Mouse (Mus musculus): ENCODE measurements around the gene Cyfip2.
"Not testable (repeated sequence)": the region's sequence is repeated elsewhere in the genome, so short reads cannot be mapped to it uniquely, and the experiment has no call there.

Gene Cyfip2

DNA sequence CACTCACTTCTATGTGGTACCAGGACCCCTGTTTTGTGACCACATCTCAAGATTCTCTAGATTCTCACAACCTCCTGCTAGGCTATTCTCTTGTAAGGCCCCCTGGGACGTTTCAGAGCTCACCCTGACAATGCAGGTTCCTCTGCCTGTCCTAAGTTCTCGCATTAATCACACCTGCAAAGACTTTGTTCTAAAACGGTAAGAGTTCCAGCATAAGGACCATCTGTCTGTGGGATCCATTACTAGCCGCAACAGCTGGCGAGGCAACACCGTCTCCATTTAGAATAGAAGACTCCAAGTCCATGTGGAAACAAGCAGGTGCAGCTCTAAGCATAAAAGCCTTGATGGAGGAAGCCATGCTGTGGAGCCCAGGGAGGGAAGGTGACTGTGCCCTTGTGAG is 82.5 kb downstream of the Cyfip2 start:
- no peak for DNase-seq

DNA sequence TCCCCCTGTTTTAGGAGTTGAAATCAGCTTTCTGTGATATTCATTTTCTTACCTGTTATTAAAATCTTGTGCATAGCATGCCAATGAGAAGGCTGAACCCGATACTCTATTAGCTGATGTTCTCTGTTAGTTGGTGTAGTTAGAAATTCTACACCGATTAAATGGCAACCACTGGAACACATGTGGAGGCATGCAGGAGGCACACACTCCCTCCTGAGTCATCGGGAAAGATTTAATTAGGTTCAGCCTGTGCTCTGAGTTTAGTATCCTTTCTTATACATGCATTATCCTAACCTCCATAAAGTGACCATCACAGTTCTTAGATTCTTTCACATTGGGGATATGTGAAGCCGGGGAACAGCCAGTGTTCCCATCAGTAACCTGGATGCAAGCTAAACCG is 87.3 kb downstream of the Cyfip2 start:
- DNase-seq: no peak

DNA sequence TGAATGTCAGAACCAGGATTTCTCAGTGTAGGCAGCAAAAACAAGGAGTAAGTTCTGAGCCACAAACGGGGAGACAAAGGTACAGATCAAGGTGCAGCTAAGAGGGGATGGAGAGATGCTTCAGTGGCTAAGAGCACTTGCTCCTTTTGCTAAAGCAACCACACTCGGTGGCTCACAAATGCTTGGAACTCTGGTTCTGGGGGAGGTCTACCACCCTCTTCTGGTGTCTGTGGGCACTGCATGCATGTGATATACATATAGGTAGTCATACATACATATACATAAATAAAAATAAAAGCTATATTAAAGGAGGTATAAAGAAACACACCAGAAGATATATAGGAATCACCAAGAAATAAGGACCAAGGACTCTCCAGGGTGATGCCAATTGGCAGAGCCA is 89.1 kb downstream of the Cyfip2 start:
- no peak for DNase-seq

DNA sequence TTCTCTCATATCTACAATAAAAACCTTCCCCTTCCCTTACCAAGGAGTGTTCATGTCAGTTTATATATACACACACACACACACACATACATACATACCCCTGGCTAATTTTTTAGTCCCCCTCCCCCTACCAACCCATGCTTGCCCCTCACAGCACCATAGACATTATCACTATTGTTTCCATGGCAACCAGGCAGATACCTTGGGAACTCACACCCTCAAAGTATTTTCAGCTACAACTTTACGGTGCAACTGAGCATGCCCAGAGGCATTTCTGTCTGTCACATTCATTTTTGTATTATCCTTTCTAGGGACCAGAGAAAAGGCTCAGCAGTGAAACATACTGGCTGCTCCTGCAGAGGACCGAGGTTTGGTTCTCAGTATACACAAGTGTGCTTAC is 92.4 kb downstream of the Cyfip2 start:
- no peak for DNase-seq

DNA sequence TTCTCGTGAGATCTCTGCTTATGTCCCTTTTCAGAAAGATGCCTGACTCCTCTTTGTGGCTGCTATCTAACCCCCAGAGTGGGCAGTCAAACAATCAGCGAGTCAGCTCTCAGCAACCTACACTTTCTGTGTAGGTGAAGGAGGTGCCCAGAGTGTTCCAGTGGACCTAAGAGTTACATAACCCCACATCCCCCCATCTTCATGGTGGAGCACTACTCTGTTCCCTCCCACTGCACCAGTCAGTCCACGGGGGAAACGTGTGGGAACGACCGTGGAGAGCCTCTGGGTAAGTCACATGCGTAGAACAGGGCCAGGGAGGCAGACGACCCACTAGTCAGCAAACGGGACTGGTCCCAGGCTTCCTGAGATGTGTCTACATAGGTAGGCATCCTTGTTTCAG is 93.3 kb downstream of the Cyfip2 start:
- no peak for DNase-seq

DNA sequence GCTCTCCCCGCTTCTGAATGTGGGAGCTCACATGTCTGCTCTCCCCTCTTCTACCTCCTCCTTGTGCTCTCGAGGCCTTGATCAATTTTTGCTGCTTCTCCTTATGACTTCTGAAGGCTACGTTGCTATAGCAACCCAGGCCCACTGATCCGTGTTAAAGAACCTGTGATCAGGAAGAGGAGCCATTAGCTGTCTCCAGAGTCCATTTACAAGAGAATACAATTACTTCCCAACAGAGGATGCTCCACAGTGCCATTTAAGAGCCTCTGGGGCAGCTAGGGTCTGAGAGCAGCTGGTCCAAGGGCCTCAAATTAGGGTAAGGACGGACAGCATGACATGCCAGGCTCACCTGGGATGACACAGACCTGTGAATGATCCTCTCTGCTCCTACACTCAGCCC is 94.1 kb downstream of the Cyfip2 start:
- no peak for DNase-seq

DNA sequence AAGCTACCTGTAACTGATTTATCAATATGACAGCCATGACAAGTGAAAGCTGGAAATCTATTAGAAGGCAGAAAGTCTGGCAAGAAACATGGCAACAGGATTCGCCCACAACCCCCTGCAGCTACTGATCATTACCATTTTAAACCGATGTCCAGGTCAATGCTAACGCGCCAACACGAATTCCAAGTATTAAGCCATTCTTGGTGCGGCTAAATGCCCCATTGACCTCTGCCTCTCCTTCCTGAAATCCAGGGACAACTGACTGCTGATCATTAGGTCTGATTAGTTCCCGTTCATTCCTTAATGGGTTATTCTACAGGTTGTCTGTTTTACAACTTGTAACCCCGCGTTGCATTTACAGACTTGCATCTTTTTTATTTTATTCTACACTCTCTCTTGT is 95.0 kb downstream of the Cyfip2 start:
- DNase-seq: no peak

DNA sequence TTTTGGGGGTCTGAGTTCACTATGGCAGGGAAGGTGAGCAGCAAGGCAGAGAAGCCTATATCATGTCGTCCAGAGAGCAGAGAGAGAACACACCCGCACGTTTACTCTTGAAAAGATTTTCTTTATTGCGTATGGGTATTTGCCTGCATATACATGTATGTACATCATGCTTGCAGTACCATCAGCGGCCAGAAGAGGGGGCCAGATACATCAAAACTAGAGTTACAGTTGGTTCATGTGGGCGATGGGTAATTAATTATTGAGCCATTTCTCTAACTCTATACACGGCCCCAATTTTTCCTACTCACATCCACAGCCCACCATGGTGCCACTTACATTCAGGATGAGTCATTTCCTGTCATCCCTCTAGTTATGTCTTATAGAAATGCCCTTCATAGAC is 96.0 kb downstream of the Cyfip2 start:
- DNase-seq: peak; percentile 77

DNA sequence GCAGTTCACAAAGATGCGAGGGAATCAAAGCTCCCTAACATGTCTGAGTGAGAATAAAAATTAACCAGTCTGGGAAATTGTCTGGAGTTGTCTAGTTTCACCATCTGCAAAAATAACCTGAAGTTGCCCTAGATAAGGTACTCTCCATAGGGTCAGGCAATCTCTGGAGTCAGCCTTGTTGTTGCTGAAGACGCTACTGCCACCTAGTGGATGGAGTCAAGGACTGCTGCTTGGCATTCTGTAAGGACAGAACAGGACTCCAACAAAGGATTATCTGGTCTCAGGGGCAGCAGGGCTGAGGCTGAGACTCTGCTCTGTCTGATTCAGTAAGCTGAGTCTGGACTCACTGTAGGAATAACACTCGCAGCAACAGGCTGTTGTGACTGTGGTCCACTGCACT is 97.3 kb downstream of the Cyfip2 start:
- DNase-seq: peak; percentile 40

DNA sequence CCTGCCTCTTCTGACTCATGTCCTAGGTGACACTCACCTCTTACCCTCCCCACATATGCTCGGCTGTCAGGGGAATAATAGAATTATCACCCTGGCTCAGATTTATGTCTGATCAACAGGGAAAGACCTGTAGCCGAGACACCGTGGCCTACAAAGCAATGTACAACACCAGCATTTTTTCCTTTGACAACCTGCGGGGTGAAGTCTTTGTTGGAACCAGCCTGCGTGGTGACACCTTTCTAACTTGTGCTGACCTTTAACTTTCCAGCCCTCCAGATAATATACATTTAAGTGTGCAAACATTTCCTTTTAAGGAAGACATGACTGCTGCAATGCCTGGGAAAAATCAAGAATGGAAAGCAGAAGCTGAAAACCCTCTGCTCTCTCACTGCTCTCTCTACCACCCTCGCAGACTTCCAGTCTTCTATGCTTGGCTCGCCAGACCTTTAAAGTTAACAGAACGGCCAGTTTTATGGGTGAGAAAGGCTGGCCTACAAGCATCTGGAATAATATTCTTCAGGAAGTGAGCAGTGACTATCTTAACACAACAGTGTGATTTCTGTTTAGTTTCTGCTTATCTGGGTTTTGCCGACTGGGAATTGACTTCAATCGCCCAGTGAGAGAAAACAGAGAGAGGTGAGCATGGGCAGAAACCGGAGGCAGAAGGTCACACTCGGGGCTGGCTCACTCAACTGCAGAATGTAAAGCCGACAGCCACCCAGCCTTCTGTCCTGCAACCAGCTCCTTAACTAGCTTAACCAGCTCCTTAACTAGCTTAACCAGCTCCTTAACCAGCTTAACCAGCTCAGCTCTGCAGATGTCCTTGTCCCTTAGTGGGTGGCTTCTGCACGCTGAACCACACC is 98.1 kb downstream of the Cyfip2 start:
- DNase-seq: no peak

DNA sequence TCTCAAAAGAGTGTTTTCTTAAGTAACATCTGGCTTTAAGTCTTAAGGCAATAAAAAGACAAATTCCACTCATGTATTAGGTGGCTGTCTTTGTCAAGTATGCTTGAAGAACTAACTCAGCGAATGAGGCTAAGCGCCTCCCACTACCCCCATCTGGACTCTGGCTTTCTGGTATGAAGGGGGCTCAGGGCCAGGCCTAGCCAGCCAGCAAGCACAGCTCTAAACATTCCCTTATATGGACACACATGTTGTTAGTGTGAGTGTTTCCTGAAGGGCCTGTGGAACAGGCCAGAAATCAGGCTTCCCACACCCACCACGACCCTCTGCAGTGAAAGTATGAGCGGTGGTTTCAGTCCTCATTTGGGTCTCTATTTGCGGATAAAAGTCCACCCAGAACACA is 98.8 kb downstream of the Cyfip2 start:
- no peak for DNase-seq

DNA sequence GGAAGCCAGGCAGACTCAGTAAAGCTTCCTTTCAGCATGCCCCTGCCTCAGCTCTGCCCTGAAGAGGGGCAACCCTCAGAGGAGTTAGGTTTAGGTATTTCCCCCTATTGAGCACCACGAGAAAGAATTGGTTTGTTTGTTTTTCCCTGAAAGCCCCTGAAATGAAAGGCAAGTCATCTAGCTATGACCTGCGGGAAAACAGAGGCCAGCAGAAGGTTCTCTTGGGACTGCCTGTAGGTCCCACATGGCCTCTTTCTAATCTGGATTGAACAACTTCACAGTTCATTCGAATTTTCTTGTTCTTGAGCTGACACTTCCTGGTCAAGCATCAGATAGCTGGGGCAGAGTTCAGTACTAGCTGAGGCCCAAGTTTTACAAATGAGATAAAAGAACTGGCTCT is 100.8 kb downstream of the Cyfip2 start:
- DNase-seq: no peak

DNA sequence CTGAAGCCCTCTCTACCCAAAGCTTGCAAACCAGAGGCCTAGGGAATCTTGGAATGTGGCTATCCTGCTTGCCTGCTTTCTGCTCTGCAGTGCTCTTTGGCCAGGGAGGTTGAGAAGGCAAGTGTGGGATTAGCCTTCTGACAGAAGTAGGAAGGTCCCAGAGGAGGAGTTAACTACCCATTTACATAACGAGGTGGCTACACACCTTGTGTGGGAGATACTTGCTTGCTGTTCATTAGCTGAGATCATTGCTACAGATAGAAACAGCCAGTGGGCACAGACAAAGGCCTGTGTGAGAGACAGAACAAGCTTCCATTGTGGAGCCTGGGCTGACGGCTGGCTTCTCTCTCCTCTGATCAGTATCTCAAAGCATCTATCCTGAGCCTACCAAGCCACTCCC is 102.8 kb downstream of the Cyfip2 start:
- no peak for DNase-seq

DNA sequence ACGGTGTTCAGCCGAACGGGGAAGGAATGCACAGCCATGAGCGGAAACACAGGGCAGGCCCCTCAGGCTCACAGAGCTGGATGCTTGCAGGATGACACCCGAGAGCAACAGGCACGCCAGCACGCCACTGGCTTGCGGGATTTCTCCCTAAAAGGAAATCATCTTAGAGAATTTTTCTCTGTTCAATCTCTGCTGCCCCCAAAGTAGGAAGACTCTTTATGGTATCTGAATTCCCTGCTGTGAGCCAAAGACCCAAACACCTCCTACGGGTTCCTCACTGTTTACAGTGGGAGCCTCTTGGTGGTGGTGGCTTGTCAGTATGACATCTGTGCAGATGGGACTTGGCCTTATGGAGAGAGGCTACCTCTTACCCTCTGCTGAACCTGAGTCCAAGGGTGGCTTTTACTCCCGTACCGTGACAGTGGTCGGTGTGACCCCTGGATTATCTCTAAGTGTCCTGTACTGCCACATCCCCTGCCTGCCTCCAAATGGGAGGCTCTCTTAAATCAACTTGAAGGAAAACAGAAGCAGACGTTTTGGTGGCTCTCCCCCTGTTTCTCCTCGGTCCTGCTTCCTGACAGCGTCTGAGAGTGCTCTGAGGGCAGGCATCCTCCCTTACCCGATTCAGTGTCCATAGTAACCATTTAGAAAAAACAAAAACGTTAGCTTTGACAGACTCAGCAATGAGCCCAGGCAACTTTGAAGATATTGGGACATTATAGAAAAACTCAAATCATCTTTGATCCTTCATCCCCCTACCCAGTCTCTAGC is 106.8 kb downstream of the Cyfip2 start:
- no peak for DNase-seq

DNA sequence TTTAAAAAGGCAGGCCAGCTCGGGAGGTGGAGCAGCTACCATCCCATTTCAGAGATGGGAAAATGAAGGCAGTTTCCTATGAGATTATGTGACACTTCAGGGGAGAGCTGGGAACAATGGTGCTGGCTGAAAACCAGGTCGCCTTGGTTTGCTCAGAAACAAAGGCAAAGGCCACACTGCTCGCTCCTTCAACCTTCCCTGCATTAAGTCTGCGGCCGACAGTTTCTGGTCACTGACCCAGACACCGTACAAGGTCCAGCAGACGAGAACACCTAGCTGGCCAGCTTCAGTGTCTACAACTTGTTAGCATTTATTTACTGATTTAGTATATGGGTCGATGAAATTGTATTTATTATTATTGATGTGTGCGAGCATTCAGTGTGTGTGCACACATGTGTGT is 107.8 kb downstream of the Cyfip2 start:
- DNase-seq: no peak

DNA sequence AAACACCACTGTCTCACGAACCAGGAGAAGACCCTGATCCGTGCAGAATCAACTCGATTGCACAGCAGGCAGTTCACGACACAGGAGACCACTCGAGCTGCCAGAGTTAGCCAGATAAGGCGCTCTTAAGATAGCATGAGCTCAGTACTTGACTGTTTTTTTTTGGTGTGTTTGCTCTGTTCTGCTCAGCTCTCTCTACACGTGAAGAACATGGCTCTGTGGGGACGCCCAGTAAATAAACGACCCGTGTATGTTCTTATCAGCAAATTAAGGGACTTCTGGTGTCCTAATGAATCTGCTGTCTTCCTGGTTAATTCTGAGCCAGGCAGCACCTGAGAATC is 110.1 kb downstream of the Cyfip2 start:
- DNase-seq: no peak

DNA sequence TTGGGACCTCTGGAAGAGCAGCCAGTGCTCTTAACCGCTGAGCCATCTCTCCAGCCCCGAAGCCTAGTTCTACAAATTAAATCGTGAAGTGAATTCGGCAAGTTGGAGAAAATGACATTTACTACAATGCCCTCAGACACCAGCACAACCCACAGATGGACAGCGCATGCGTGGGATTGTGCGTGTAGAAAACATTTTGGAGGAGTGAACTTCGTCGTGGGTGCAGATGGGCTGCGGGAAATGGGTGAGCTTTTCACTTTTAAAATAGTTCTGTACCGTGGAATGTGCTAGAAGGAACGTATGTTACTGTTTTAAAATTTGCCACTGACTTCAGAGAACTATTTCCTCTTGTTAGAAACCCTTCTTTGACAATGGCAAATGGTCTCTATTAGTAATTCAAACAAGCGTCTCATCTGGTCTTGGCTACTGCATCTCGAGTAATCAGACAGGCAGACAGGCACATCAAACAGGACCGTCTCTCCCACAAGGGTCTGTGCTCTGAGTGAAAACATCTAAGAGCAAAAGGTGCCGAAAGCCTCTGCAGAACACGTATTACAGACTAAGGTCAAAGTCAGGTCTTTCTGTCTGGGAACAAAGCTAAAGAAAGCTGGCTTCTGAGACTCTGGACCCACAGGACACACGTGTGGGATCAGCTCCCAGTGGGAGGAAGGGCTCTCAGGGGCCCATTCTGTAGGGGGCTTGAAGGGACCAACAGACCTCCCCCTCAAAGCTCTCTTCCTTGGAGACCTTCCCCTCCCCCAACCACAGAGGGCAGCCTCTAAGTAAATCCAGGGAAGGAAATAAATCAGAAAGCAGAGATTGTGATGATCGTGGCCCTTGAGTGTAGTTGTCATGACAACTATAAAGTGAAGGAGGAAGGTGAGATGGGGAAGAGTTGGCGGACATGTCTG is 110.8 kb downstream of the Cyfip2 start:
- DNase-seq: peak; percentile 44

DNA sequence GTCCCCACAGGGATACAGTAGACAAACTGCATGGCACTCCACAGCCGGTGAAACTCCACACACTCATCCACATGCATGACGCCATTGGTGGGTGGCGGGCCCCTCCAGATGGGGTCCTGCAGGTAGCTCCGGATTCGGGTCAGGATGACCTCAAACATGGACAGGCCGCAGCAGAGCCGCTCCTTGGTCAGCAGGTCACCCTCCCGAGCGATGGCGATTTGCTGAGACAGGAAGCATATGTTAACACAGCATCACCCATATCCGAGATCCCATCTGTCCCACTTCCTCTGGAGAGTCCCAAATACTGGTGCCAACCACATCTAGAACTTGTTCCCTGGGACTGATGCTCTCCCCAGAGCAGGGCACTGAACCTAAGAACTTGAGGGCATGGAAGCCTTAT is 112.0 kb downstream of the Cyfip2 start:
- DNase-seq: no peak

DNA sequence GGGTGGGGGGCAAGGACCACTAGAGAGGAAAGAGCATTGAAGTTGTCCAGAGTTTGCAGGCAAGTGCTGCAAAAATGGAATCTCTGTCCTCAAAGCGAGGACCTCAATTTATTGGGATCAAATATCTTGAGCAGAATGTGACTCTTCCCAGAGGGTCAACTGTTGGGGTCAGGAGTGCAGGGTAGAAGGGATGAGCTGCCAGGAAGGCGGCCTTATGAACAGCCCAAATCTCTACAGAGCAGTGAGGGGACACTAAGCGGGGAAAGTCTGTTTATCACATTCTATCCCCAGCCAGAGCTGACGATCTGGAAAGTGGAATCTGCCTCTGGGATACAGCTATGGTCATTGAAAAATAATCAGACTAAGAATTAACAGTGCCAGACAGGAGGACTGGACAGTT is 118.5 kb downstream of the Cyfip2 start:
- no peak for DNase-seq

DNA sequence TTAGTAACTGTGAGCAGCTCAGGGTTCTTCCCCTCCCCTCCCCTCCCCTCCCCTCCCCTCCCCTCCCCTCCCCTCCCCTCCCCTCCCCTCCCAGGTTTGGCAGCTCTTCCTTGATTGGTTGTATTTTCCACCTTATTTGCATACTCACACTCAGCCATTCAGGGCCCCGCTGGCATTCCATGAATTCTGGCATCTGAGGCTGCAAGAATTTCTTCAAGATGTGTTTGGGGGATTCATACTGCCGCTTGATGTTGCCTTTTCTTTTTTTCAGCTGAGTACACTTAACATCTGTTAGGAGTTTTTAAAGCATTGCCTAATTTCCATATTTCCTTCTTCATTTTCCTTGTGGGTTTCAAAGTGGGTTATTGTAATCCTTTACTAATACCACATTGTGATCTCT is 124.4 kb downstream of the Cyfip2 start:
- DNase-seq: no peak

DNA sequence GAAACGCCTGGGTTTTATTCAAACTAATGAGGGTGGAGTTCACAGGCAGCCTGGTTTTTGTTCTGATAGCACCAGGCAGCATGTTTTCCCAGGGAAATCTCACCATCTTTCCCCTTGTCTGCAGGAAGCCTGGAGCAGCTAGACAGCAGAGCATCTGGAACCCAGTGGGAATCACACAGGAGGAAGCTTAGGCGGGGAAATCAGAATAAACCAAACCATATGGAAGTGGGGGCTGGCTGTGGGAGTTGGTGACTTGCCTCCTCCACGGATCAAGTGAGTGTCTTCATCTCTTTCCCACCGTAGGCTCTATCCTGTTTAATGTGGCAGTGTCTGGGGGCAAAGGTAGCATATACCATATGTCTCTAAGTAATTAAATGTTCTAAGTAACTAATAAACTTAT is 127.2 kb downstream of the Cyfip2 start:
- DNase-seq: no peak

DNA sequence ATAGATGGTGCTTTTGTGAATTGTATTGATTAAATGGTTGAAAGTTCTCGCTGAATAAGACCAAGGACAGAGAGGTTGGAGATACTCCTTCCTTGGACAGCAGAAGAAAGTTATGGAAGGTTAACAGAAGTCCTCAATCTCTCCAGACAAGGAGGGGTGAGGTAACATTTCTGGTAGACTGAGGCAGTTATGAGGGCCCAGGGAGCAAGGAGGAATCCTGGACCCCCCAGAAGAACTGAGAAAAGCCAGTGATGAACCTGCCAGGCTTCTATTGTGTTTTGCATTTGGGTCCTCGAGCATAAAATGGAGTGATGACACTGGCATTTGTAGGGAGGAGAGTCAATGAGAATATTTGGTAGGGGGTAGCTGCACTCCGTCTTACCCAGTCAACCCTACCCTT is 127.7 kb downstream of the Cyfip2 start:
- DNase-seq: no peak

DNA sequence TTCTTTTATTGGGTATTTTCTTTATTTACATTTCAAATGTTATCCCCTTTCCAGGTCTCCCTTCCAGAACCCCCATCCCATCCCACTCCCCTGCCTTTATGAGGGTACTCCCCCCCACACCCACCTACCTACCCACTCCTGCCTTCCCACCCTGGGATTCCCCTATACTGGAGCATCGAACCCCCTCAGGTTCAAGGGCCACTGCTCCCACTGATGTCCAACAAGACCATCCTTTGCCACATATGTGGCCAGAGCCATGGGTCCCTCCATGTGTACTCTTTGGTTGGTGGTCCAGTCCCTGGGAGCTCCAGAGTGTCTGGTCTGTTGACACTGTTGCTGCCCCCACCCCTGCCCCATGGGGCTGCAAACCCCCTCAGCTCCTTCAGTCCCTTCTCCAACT is 130.6 kb downstream of the Cyfip2 start:
- not testable (repeated sequence) for DNase-seq
